Mouse (Mus musculus) large intestine, adult 2 months (tissue): ENCODE measurements around the gene Tmem106c. TPM values are rescaled to one million over a fixed set of nuclear protein-coding genes. Genes with fewer than 3 reads are reported as not detected.

Source experiments
- DNase-seq: peaks from one replicate; pipeline ENCODE4 v3.0.0-alpha.2; 2012; ENCODE audit warnings: low read depth, low spot score
- WGBS: fragments of 180-500 bp; shearing (Covaris S2); methylation state at CpG from one replicate; pipeline ENCODE4 v1.1.7; 2018; 5-methylcytosine and 5-hydroxymethylcytosine counted together
- polyA plus RNA-seq: library from polyadenylated mRNA; depleted of rRNA; stranded (reverse); fragments of >200 nt; gene quantifications from 2 replicates; pipeline ENCODE4 v1.2.3, GENCODE M21; 2012; rRNA removed

The Tmem106c gene
- polyA plus RNA-seq, 1 experiment: 28.6 TPM

- WGBS: 12% methylated on average over 18 of the region's 18 CpGs
- peak; percentile 8 for DNase-seq
These were observed 28.8 kb downstream of the Tmem106c start for GRCm38 (mm10) chr15:97992712-97993286.

GRCm38 (mm10) chr15:97996716-97997256 is 32.8 kb downstream of the Tmem106c start:
- DNase-seq: no peak

GRCm38 (mm10) chr15:97999546-97999945 is 35.5 kb downstream of the Tmem106c start:
- no peak for DNase-seq
- WGBS: 20% methylated on average over 13 of the region's 13 CpGs

More at GRCm38 (mm10) chr15:97996716-97997256, 32.8 kb downstream of the Tmem106c start:
- WGBS: 69% methylated on average over 13 of the region's 13 CpGs

DNA sequence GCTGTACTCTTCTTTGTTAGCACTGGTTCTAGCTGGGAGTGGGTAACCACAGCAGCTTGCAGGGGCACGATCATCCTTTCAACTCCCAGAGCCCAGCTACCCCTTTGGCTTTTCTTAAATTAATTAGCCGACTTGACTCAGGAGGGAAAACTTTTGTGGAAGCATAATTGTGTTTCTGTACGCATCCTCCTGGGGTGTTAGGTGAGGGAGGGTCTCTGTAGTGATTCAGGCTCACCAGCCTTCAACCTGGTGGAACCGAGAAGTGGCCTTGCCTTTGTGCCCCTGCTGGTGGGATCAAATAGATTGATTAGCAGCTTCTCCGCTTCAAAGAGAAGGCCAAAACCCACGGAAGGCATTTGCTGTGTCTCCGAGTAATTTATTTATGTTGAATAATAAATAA is 36.0 kb downstream of the Tmem106c start:
- no peak for DNase-seq
- WGBS: 19% methylated on average over 7 of the region's 7 CpGs

DNA sequence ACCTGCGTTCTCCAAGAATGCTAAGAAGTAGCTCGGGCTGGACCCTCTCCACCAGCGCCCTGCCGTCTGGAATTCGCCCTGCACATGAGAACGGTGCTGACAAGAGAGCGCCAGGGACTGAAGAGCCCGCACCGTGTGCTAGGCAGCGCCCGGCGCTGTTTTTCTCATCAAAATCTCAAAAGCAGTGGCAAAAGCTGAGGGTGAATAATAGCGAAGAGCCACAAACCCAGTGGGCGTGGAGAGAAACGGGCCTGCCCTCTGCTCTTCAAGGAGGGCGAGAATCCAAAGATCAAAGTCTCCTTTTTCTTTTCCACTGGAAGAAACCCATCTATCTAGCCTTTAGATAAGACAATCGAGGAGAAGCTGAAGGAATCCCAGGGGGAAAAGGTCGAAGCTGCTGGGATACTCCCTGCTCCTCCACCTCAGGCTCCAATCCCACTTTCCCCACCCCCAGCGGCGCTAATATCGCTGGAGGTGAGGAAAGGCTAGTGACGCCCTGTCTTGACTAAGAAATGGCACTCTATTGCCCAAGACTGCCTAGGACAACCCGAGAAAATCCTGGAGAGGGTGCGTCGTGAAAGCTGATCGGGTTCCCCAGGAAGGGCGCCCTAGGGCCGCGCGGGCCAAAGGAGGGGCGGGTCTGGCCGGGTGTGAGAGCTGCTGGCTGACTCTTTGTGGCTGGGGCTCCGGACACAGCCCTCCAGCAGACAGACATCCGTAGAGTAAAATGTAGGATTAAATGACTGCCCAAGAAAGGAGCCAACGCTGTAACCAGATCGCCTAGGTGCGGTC is 37.5 kb downstream of the Tmem106c start:
- 3% methylated on average over 37 of the region's 37 CpGs for WGBS
- no peak for DNase-seq

DNA sequence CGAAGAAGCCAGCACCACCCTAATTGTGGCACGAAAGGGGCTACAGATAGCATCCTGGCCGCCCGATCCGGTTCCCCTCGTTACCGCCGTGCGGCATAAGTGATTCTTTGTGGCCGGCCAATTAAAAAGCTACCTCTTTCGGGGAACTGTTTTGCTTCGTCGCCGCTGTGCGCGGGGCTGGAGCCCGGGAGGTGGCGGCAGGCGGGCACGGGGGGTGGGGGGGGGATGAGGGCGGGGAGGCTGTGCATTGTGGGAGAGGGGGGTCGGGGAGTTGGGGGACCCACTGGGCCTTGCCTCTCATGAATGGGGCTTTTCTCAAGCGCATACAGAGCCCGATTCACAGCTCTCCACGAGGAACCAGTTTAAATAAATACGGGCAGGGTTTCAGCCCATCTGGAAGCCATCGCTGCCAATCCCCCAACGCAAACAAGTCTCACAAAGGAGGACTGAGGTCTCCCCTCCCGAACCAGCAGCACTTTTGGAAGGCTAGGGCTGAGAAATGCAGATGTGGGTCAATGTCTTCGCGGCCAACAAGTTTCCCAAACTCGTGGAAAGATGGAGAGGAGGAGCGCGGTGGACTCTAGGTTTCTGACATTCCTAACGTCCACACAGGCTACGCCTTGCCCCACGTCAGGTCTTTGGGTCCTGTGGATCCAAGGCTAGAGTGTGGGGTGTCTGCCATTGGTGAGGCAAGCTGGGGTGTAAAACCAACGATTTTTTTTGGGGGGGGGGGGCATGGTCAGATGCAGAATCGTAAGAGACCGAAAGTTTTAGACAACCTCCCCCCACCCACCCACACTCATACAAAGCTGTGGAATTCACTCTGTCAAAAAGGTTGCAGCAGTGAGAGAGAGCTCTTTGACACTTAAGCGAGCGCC is 38.4 kb downstream of the Tmem106c start:
- WGBS: 2% methylated on average over 42 of the region's 42 CpGs
- DNase-seq: no peak

- WGBS: 2% methylated on average over 42 of the region's 42 CpGs
- DNase-seq: no peak
These were observed 39.2 kb downstream of the Tmem106c start for GRCm38 (mm10) chr15:98002991-98003821.

- no peak for DNase-seq
- WGBS: 3% methylated on average over 59 of the region's 59 CpGs
These were observed 40.1 kb downstream of the Tmem106c start, which contains the start of gene Col2a1 for GRCm38 (mm10) chr15:98003822-98004739. TSS of gene Col2a1 (minus strand) at chr15:98004695.

DNA sequence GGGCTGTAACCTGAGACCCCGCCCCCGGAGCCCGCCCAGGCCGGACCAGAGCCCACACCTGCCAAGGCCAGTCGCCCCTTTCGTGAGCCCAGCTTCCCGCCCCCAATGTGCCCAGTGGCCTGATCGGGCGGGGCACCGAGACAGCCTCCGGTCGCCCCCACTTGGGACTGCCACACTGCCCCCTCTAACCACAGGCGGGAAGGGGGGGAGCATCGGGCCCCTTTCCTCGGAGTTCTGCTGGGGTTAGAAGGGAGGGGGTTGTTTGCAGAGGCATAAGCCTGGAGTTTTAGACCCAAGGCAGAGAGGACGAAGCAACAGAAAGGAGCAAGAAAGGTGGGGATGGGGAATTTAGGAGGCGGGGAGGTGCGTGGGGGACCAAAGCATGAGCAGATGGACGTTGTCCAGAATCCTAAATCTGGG is 40.8 kb downstream of the Tmem106c start:
- no peak for DNase-seq
- WGBS: 7% methylated on average over 19 of the region's 19 CpGs

DNA sequence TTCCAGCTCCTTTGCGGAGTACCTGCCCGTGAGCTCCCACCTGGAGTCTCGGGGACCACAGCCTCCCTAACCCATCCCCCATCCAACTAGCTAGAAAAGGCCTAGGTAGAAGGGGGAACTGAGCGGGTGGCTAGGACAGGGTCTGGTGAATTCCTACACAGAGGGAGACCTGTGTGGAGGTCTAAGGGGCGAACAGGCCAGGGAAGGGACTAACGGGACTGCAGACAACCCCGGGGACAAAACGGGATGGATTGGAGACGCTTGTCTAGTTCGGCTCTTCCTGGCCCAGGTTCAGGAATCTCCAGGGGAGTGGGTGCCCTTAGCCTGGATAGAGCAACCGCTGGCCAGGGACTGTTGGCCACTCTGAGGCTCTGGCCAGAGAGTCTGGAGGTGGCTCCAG is 41.2 kb downstream of the Tmem106c start:
- DNase-seq: no peak
- 13% methylated on average over 11 of the region's 11 CpGs for WGBS

DNA sequence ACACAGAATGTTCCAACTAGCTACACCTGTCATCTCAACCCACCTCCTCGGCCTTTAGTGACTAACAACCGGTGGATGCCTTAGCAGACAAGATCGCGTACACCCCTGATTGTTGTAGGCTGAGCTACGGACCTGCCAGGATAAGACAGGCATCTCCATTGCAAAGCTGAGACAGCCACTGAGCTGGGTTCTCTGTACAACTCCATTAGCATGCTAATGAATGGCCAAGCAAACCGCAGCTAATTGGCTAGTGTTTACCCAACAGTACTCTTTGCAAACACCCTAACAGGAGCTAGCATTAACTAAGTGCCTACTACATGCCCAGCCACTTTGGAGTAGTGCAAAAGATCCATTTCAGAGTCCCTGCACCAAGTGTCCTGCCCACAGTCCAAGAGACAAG is 48.8 kb downstream of the Tmem106c start:
- WGBS: 64% methylated on average over 6 of the region's 6 CpGs
- DNase-seq: no peak

GRCm38 (mm10) chr15:98017925-98018324 is 53.9 kb downstream of the Tmem106c start:
- WGBS: 73% methylated on average over 4 of the region's 4 CpGs
- no peak for DNase-seq

DNA sequence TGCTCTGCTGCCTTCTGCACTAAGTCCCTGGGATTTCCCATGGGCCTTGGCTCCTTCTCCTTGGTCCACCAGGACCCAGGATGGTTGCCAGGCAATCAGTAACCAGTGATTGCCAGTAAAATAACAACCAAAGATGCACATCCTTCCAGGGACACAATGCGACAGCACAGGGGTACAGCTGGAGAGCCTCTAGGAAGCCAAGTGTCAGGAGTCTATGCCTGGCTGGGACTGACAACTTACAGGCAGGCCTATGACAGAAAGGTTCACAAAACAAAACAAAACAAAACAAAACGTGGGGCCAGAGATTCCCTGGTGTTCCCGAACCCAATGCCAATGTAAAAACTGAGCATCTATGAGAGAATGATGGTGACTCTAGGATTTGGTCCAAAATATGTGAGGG is 55.0 kb downstream of the Tmem106c start:
- DNase-seq: no peak
- 57% methylated on average over 3 of the region's 3 CpGs for WGBS

Other genes with a start within 250 kb of the Tmem106c start
- gene Endou, start 232.9 kb upstream of the Tmem106c start, polyA plus RNA-seq: 0.66 and 0.99 TPM in 2 replicates
- gene Rapgef3, start 196.2 kb upstream of the Tmem106c start, polyA plus RNA-seq: 16.3 and 18.9 TPM in 2 replicates
- 26.5 and 27.4 TPM in 2 replicates for gene Slc48a1, start 185.7 kb upstream of the Tmem106c start, polyA plus RNA-seq
- 22.9 and 23.1 TPM in 2 replicates for gene Hdac7, start 119.7 kb upstream of the Tmem106c start, polyA plus RNA-seq
- 93.3 and 165 TPM in 2 replicates for gene Vdr, start 53.6 kb upstream of the Tmem106c start, polyA plus RNA-seq
- not detected in 2 replicates for gene Col2a1, start 40.5 kb downstream of the Tmem106c start, polyA plus RNA-seq
- 8.3 and 9.8 TPM in 2 replicates for gene Pfkm, start 128.4 kb downstream of the Tmem106c start, polyA plus RNA-seq
- 9.3 and 12.1 TPM in 2 replicates for gene Senp1, start 129.5 kb downstream of the Tmem106c start, polyA plus RNA-seq
- 32.8 and 43.9 TPM in 2 replicates for gene Asb8, start 201.4 kb downstream of the Tmem106c start, polyA plus RNA-seq
- gene Ccdc184, start 203.0 kb downstream of the Tmem106c start, polyA plus RNA-seq: 0.33 TPM in 2 replicates
- gene Olfr288, start 231.3 kb downstream of the Tmem106c start, polyA plus RNA-seq: not detected in 2 replicates